Comparison of ENCODE assay signal across 8 mouse cellular contexts in the genomic region with DNA sequence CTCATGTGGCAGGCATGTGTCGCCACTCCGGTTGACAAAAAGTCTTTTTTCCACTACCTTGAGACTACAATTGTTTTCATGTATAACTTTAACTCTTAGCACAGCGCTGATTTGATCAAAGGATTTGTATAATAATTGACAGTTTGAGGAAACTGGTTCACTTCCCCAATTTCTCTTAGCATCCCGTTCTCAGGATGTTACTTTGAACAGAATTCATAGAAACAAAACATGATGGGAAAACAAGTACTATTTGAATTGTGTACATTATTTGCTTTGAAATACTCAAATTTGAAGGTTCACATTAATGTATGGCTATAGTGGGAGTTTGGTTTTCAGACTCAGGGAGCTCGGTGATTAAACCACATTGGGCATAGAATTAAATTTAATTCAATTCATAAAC. TPM values are rescaled to one million over a fixed set of nuclear protein-coding genes. Genes with fewer than 3 reads are reported as not detected.
DNase-seq lines count a peak whose midpoint lies in the region; ATAC-seq and TF ChIP-seq lines count a peak whose summit lies in the region.

No protein-coding gene starts in this region.

- 56% methylated on average over 5 of the region's 5 CpGs for WGBS in heart, embryonic 16.5 days
- WGBS in hindbrain, embryonic 12.5 days = 71% methylated on average over 5 of the region's 5 CpGs
- 74% methylated on average over 5 of the region's 5 CpGs for WGBS in midbrain, embryonic 11.5 days

- H3K27me3 ChIP-seq in heart, embryonic 16.5 days (ENCODE audit: control insufficient read depth, insufficient read depth, low read length) = no peaks in the 10 kb centered on the region
- no peaks in the 10 kb centered on the region for H3K27me3 ChIP-seq in MEL (ENCODE audit: control insufficient read depth in 1 of 2, insufficient read depth in 2 of 2, low read length in 2 of 2)
- H3K27me3 ChIP-seq in hindbrain, embryonic 12.5 days = no peaks in the 10 kb centered on the region
- no peaks in the 10 kb centered on the region for H3K27me3 ChIP-seq in midbrain, embryonic 11.5 days (ENCODE audit: control insufficient read depth, insufficient read depth, low read length)

- no peak overlapping the region; the same call in 1 of the 2 replicates for H3K9ac ChIP-seq in heart, embryonic 16.5 days (ENCODE audit: low read length)
- H3K9ac ChIP-seq in MEL (ENCODE audit: control insufficient read depth, low read depth, low read length, poor library complexity, severe bottlenecking) = peak overlapping the region; percentile 83
- H3K9ac ChIP-seq in hindbrain, embryonic 12.5 days = no peak overlapping the region
- H3K9ac ChIP-seq in midbrain, embryonic 11.5 days (ENCODE audit: low read length) = no peak overlapping the region

- H3K4me1 ChIP-seq in heart, embryonic 16.5 days (ENCODE audit: control insufficient read depth, insufficient read depth, low read length) = no peaks in the 10 kb centered on the region
- peaks cover 5 to 11% of the 10 kb centered on the region in 2 experiments; a peak in 3 of 4 replicates for H3K4me1 ChIP-seq in MEL (ENCODE audit: control insufficient read depth in 1 of 2, insufficient read depth in 2 of 2, low read length in 2 of 2)
- no peaks in the 10 kb centered on the region for H3K4me1 ChIP-seq in hindbrain, embryonic 12.5 days
- H3K4me1 ChIP-seq in midbrain, embryonic 11.5 days (ENCODE audit: control insufficient read depth, insufficient read depth, low read length) = no peaks in the 10 kb centered on the region

- H3K36me3 ChIP-seq in heart, embryonic 16.5 days (ENCODE audit: control insufficient read depth, insufficient read depth) = no peaks in the 10 kb centered on the region
- peaks cover 0 to 11% of the 10 kb centered on the region in 2 experiments; a peak in 2 of 4 replicates for H3K36me3 ChIP-seq in MEL (ENCODE audit: control insufficient read depth in 1 of 2, insufficient read depth in 2 of 2, low read length in 2 of 2)
- no peaks in the 10 kb centered on the region for H3K36me3 ChIP-seq in hindbrain, embryonic 12.5 days
- H3K36me3 ChIP-seq in midbrain, embryonic 11.5 days (ENCODE audit: control insufficient read depth, insufficient read depth, low read length) = no peaks in the 10 kb centered on the region

- DNase-seq in heart, adult 18-20 months = no peak
- DNase-seq in MEL (ENCODE audit: low read depth, low spot score) = peak; percentile 66
- DNase-seq in midbrain, embryonic 11.5 days (ENCODE audit: low spot score, missing footprints) = no peak
- no peak for DNase-seq in layer of hippocampus, postnatal 25 days (ENCODE audit: extremely low spot score in 1 of 2, low spot score in 1 of 2)
- DNase-seq in left cerebral cortex, postnatal 14 days (ENCODE audit: low spot score in 2 of 2) = no peak
- DNase-seq in urinary bladder, postnatal 25 days (ENCODE audit: low spot score) = no peak

- peak overlapping the region; percentile 59 for H3K4me2 ChIP-seq in heart, embryonic 16.5 days (ENCODE audit: low read depth, low read length)
- H3K4me2 ChIP-seq in hindbrain, embryonic 12.5 days (replicated peaks) = peak overlapping the region; percentile 47
- peak overlapping the region; percentile 45 for H3K4me2 ChIP-seq in midbrain, embryonic 11.5 days

- no peak for TF ChIP-seq POLR2A in MEL (IDR thresholded peaks at IDR 0.05; ENCODE audit: control insufficient read depth in 1 of 2, insufficient read depth in 1 of 2, low read depth in 1 of 2, low read length in 2 of 2, poor library complexity in 1 of 2)

- no peak for ATAC-seq in heart, embryonic 16.5 days (replicated peaks; ENCODE audit: extremely low read depth, insufficient read depth, low FRiP score)
- ATAC-seq in hindbrain, embryonic 12.5 days (ENCODE audit: low FRiP score) = no peak
- ATAC-seq in midbrain, embryonic 11.5 days (ENCODE audit: low FRiP score) = no peak

- no peak for TF ChIP-seq CTCF in MEL (IDR thresholded peaks at IDR 0.05 in 2 of 3, conservative IDR thresholded peaks at IDR 0.05 in 1 of 3; ENCODE audit: control insufficient read depth in 1 of 3, insufficient read depth in 1 of 3, low read depth in 2 of 3, low read length in 3 of 3, poor library complexity in 1 of 3, severe bottlenecking in 1 of 3)

- TF ChIP-seq RAD21 in MEL (IDR thresholded peaks at IDR 0.05; ENCODE audit: low read depth, low read length) = no peak

- H3K9me3 ChIP-seq in heart, embryonic 16.5 days (replicated peaks; ENCODE audit: control insufficient read depth, low read length) = no peaks in the 10 kb centered on the region
- H3K9me3 ChIP-seq in MEL (replicated peaks; ENCODE audit: insufficient read depth, low read length) = no peaks in the 10 kb centered on the region
- H3K9me3 ChIP-seq in hindbrain, embryonic 12.5 days (replicated peaks) = no peaks in the 10 kb centered on the region
- no peaks in the 10 kb centered on the region for H3K9me3 ChIP-seq in midbrain, embryonic 11.5 days (ENCODE audit: control insufficient read depth, low read length)

- intact Hi-C loops in left cerebral cortex, postnatal 14 days (cut with DNase I) = no loop called here

- no peak overlapping the region for H3K27ac ChIP-seq in heart, embryonic 16.5 days (ENCODE audit: low read length)
- peak overlapping the region; percentile 88 for H3K27ac ChIP-seq in MEL (ENCODE audit: control insufficient read depth, low read depth, low read length)
- H3K27ac ChIP-seq in hindbrain, embryonic 12.5 days = no peak overlapping the region
- H3K27ac ChIP-seq in midbrain, embryonic 11.5 days (ENCODE audit: low read depth, low read length) = no peak overlapping the region

- peak overlapping the region; percentile 58 for H3K4me3 ChIP-seq in heart, embryonic 16.5 days (ENCODE audit: low read length)
- peak overlapping the region; percentile 66 to 80 for H3K4me3 ChIP-seq in MEL (ENCODE audit: control insufficient read depth in 1 of 2, insufficient read depth in 1 of 2, low read depth in 2 of 2, low read length in 2 of 2)
- peak overlapping the region; percentile 56 for H3K4me3 ChIP-seq in hindbrain, embryonic 12.5 days
- no peak overlapping the region for H3K4me3 ChIP-seq in midbrain, embryonic 11.5 days (ENCODE audit: low read depth, low read length)

- TF ChIP-seq EP300 in MEL (IDR thresholded peaks at IDR 0.05; ENCODE audit: low read depth in 1 of 2, low read length in 2 of 2) = peak in 1 of 2 experiments; percentile 20; a peak in 1 of 4 replicates

- H3K79me2 ChIP-seq in MEL (ENCODE audit: control insufficient read depth, insufficient read depth, low read length, poor library complexity) = peaks cover 13% of the 10 kb centered on the region; the same call in 1 of the 2 replicates

TF ChIP-seq in MEL, 35 proteins besides CTCF, POLR2A, EP300 and RAD21:
- TF ChIP-seq ZKSCAN1 (IDR thresholded peaks at IDR 0.05; ENCODE audit: low read depth, low read length) (no peak), RCOR1 (IDR thresholded peaks at IDR 0.05; ENCODE audit: low read depth, low read length) (peak; percentile 45), CHD1 (IDR thresholded peaks at IDR 0.05; ENCODE audit: low read depth, low read length) (peak; percentile 93; the same call in 1 of the 2 replicates), SIN3A (IDR thresholded peaks at IDR 0.05; ENCODE audit: low read length) (0 out of 2 replicates have a peak, but pooled peaks have one; percentile 4)

RNA-seq across cellular contexts. Expression of a gene that starts 1.1 kb away (rescaled TPM):
- polyA plus RNA-seq in heart, embryonic 16.5 days (2015; fragmentation: Nextera tagmentation; extraction: Ambion mirVana) = 1.9 TPM in 2 replicates
- 1 to 10 TPM; 3.5 to 3.9 TPM for total RNA-seq in heart, adult 18-20 months (2021)
- 8.4 and 9.0 TPM in 2 replicates for total RNA-seq in MEL (2012; rRNA removed)
- 100 to 1,000 TPM in 1 of 2 experiments, 10 to 100 TPM in 1; 10.8 to 136 TPM for polyA plus RNA-seq in MEL (2012; ENCODE audit: insufficient read depth in 1 of 2, insufficient read length in 2 of 2, low read depth in 1 of 2, low replicate concordance in 2 of 2, missing spikeins in 1 of 2)
- polyA plus RNA-seq in hindbrain, embryonic 12.5 days (2016; fragmentation: Nextera tagmentation; extraction: Ambion mirVana) = 4.5 and 5.0 TPM in 2 replicates
- 4.8 and 4.9 TPM in 2 replicates for polyA plus RNA-seq in midbrain, embryonic 11.5 days (2014; fragmentation: Nextera tagmentation; extraction: Ambion mirVana)
- 10 to 100 TPM; 14.0 to 17.3 TPM for total RNA-seq in layer of hippocampus, postnatal 25 days (2021)
- total RNA-seq in left cerebral cortex, postnatal 14 days (2021) = 10 to 100 TPM; 18.3 to 19.0 TPM
